Mouse (Mus musculus) midbrain, embryonic 10.5 days (tissue): ENCODE data around the gene Cspg5. TPM values are rescaled to one million over a fixed set of nuclear protein-coding genes. Genes with fewer than 3 reads are reported as not detected.
A peak's percentile ranks its signal among the peaks of the same experiment; 100 is the strongest.

ENCODE experiments used
- DNase-seq: peaks from one replicate; pipeline ENCODE4 v3.0.0-alpha.2; 2017; ENCODE audit warnings: low spot score
- H3K27ac ChIP-seq: fragments of 300-500 bp; sonication (generic); replicated peaks from 2 replicates; pipeline ENCODE4 v1.5.1; 2016; ENCODE audit warnings: mild to moderate bottlenecking
- H3K27me3 ChIP-seq: fragments of 300-500 bp; sonication (generic); 2 replicates; pipeline ENCODE4 v1.6.1; 2016; ENCODE audit warnings: low read depth, mild to moderate bottlenecking; ENCODE audit not compliant: poor library complexity, severe bottlenecking
- H3K36me3 ChIP-seq: fragments of 300-500 bp; sonication (generic); 2 replicates; pipeline ENCODE4 v1.6.1; 2016; ENCODE audit warnings: mild to moderate bottlenecking, moderate library complexity
- H3K4me1 ChIP-seq: fragments of 300-500 bp; sonication (generic); 2 replicates; pipeline ENCODE4 v1.6.1; 2016
- H3K4me3 ChIP-seq: fragments of 300-500 bp; sonication (generic); 2 replicates; pipeline ENCODE4 v1.5.1; 2016; ENCODE audit warnings: mild to moderate bottlenecking, moderate library complexity
- H3K9me3 ChIP-seq: fragments of 300-500 bp; sonication (generic); replicated peaks from 2 replicates; pipeline ENCODE4 v1.6.1; 2016; ENCODE audit warnings: mild to moderate bottlenecking
- WGBS: fragments of 180-500 bp; shearing (Covaris S2); methylation state at CpG from one replicate; pipeline ENCODE4 v1.1.7; 2016; 5-methylcytosine and 5-hydroxymethylcytosine counted together
- polyA plus RNA-seq: library from polyadenylated mRNA; unstranded; fragments of >200 nt; fragmentation: Nextera tagmentation; extraction: Ambion mirVana; gene quantifications from 2 replicates; pipeline ENCODE4 v1.2.1, GENCODE M21; 2016

Gene Cspg5
- polyA plus RNA-seq, 1 experiment from 2014 or later: 8.4 TPM

DNA sequence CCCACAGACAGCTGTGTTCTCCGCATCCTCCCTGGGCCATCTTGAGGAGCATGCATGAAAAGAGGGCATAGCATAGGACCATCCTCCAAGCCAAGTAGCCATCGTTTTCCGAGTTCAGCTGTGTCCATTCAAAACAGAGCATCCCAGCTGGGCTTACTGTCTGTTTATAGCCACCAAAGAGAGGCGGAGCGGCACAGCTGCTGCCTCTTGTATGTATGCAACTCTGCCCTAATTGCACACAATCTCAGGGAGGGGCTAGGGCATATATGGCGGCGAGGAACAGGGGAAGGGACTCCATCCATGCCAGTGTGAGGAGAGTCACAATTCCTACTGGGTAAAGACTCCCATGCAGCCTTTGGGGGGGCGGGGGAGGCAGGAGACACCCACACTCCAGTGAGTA lies 19.6 kb downstream of the Cspg5 start:
- H3K36me3 ChIP-seq: peaks cover 12% of the 10 kb centered on the region
- peaks cover 5% of the 10 kb centered on the region for H3K4me1 ChIP-seq
- H3K9me3 ChIP-seq: no peaks in the 10 kb centered on the region
- H3K27ac ChIP-seq: 0 out of 2 replicates have a peak overlapping the region, but pooled peaks have one; percentile 13
- 88% methylated on average over 8 of the region's 8 CpGs for WGBS
- no peaks in the 10 kb centered on the region for H3K27me3 ChIP-seq
- no peak for DNase-seq
- H3K4me3 ChIP-seq: no peak overlapping the region

GRCm38 (mm10) chr9:110264991-110265390 lies 21.4 kb downstream of the Cspg5 start:
- peaks cover 8% of the 10 kb centered on the region for H3K36me3 ChIP-seq
- no peak overlapping the region for H3K4me3 ChIP-seq
- no peak for DNase-seq
- no peaks in the 10 kb centered on the region for H3K9me3 ChIP-seq
- WGBS: 80% methylated on average over 9 of the region's 9 CpGs
- H3K27me3 ChIP-seq: no peaks in the 10 kb centered on the region
- H3K27ac ChIP-seq: 0 out of 2 replicates have a peak overlapping the region, but pooled peaks have one; percentile 14
- peaks cover 5% of the 10 kb centered on the region; the same call in 1 of the 2 replicates for H3K4me1 ChIP-seq

GRCm38 (mm10) chr9:110268416-110268815 lies 24.8 kb downstream of the Cspg5 start:
- H3K27ac ChIP-seq: no peak overlapping the region
- WGBS: 93% methylated on average over 10 of the region's 10 CpGs
- H3K4me1 ChIP-seq: peaks cover 5% of the 10 kb centered on the region; the same call in 1 of the 2 replicates

DNA sequence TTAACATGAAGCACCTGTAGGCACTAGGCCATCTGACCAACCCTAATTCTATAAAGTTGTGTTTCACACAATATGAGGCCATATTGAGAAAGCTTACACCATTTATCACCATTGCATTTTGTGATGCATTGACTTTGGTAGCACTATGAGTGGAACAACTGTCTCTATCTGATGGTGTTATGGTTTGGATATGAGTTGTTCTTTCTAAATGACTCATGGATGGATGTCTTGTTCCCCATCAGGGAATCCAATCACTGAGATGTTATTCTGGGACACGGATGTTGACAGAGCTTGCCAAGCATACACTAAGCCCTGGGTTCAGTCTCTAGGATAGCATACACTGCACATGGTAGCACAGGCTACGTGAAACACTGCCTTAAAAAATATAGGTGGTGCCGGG lies 28.7 kb downstream of the Cspg5 start:
- 93% methylated on average over 3 of the region's 3 CpGs for WGBS
- H3K9me3 ChIP-seq: no peaks in the 10 kb centered on the region
- H3K36me3 ChIP-seq: no peaks in the 10 kb centered on the region
- H3K27me3 ChIP-seq: no peaks in the 10 kb centered on the region
- H3K4me1 ChIP-seq: no peaks in the 10 kb centered on the region
- H3K4me3 ChIP-seq: no peak overlapping the region
- no peak for DNase-seq
- H3K27ac ChIP-seq: no peak overlapping the region

More at GRCm38 (mm10) chr9:110268416-110268815, 24.8 kb downstream of the Cspg5 start:
- Histone ChIP-seq H3K36me3 (no peaks in the 10 kb centered on the region), H3K27me3 (no peaks in the 10 kb centered on the region), H3K9me3 (no peaks in the 10 kb centered on the region), H3K4me3 (no peak overlapping the region)
- no peak for DNase-seq

DNA sequence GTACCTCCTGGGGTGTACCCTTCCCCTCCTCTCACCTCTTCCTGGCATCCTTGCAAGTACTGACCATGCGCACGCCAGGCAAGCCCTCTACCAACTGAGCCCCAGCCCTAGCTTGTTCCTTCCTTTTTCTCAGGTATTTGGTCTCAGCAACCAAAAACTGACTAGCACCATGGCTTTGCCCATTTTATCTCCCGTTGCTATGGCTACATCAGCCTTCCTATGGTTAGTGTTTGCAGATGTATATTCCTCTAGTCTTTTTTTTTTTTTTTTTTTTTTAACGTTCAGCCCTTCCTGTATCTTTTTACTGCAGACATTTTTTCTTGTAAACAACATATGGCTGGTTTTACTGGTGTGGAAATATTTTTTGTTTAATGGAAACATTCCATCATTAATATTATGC lies 29.9 kb downstream of the Cspg5 start:
- no peak for DNase-seq
- H3K4me3 ChIP-seq: no peak overlapping the region
- no peaks in the 10 kb centered on the region for H3K27me3 ChIP-seq
- H3K27ac ChIP-seq: no peak overlapping the region
- H3K36me3 ChIP-seq: no peaks in the 10 kb centered on the region
- H3K4me1 ChIP-seq: no peaks in the 10 kb centered on the region
- 83% methylated on average over 4 of the region's 4 CpGs for WGBS
- no peaks in the 10 kb centered on the region for H3K9me3 ChIP-seq

DNA sequence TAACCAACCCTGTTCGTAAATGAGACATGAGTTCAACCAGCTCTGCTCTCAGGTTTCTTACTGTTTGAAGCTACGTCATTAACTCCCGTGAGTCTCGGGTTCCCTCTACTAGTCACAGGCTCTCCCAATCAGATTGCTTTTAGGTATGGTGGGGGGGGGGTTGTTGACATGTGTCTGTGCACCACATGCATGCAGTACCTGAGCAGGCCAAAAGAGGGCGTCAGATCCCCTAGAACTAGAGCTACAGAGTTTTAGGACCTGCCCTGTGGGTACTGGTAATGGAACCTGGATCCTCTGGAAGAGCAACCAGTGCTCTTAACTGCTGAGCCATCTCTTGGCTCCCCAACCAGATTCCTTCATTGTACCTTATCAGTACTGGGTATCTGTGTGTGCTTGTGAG lies 32.3 kb downstream of the Cspg5 start:
- no peaks in the 10 kb centered on the region for H3K9me3 ChIP-seq
- H3K4me3 ChIP-seq: no peak overlapping the region
- no peaks in the 10 kb centered on the region for H3K27me3 ChIP-seq
- 72% methylated on average over 5 of the region's 5 CpGs for WGBS
- no peak overlapping the region for H3K27ac ChIP-seq
- H3K36me3 ChIP-seq: no peaks in the 10 kb centered on the region
- no peak for DNase-seq
- H3K4me1 ChIP-seq: no peaks in the 10 kb centered on the region; the same call in 1 of the 2 replicates

DNA sequence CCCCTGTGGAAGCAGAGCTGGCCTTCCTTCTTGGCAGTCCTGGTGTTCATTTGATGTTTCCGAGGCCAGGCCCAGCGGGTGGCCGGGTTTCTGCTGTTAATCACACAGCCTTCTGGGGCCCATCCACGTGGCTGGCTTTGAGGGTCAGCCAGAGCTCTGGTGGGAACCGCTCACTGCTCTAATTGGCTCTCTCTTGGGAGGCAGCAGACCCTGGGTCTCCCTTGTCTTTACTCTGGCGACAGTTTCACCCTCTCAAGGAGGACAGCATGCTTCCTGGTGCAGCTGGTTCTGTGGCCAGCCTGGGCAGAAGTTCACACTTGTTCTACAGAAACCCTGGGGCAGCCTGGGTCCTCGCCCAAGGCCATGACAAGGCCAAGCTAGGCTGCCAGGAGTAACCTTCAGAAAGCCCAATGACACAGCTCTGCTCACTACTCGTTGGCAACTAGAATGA lies 33.9 kb downstream of the Cspg5 start:
- H3K36me3 ChIP-seq: no peaks in the 10 kb centered on the region
- no peaks in the 10 kb centered on the region for H3K9me3 ChIP-seq
- no peaks in the 10 kb centered on the region for H3K27me3 ChIP-seq
- DNase-seq: no peak
- H3K4me3 ChIP-seq: no peak overlapping the region
- peak overlapping the region; percentile 14; the same call in 1 of the 2 replicates for H3K27ac ChIP-seq
- H3K4me1 ChIP-seq: no peaks in the 10 kb centered on the region; the same call in 1 of the 2 replicates
- WGBS: 58% methylated on average over 8 of the region's 8 CpGs

DNA sequence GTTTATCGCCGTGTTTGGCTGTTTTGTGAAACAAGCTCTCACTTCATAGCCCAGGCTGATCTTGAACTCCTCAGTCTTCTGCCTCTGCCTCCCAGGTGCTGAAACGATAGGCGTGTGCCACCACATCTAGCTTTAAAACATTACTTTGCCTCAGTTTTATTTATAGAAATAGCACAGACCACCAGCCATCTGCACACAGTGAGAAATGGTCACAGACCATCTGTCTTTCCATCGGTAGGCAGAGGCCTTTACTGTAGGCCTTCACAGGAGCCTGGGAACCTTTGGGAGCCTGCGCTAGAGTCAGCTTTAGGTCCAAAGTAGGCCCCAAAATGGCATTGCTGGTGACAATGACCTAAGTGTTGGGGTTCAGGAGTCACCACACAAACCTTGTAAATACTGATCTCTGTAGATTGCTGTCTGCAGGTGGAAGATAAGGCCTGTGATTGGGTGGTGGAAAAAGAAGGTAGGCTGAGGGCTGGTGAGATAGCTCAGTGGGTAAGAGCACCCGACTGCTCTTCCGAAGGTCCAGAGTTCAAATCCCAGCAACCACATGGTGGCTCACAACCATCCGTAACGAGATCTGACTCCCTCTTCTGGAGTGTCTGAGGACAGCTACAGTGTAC lies 40.6 kb downstream of the Cspg5 start:
- no peak for DNase-seq
- H3K4me3 ChIP-seq: no peak overlapping the region
- H3K27ac ChIP-seq: no peak overlapping the region
- WGBS: 96% methylated on average over 10 of the region's 10 CpGs
- H3K36me3 ChIP-seq: no peaks in the 10 kb centered on the region
- H3K27me3 ChIP-seq: no peaks in the 10 kb centered on the region
- peaks cover 15% of the 10 kb centered on the region for H3K4me1 ChIP-seq
- H3K9me3 ChIP-seq: no peaks in the 10 kb centered on the region

DNA sequence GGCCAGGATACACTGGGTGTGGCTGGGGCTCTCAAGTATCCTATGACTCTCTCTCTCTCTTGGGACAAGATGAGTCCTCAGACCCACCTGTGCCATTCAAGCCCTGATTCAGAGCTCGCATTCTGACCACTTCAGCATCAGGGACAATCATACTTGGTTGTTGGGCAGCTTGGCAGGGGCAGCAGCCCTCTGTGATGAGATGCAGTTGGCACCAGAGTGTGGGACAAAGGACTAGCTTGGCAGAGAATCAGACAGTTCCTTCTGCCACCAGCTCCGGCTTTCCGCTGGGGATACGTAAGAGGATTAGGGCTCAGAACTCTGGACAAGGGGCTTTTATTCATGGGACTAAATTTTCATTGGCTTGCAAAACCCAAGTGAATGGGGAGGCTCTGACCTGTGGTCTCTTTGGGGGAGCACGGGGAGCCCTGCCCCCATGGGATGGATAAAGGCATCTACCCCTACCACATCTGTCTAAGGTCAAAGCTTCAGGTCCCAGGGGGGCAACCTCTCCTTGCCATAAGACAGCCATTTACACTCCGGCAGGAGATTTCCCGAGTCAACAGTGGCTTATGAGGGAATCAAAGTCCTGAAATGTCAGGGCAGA lies 43.8 kb downstream of the Cspg5 start:
- peak overlapping the region; percentile 83 for H3K27ac ChIP-seq

DNA sequence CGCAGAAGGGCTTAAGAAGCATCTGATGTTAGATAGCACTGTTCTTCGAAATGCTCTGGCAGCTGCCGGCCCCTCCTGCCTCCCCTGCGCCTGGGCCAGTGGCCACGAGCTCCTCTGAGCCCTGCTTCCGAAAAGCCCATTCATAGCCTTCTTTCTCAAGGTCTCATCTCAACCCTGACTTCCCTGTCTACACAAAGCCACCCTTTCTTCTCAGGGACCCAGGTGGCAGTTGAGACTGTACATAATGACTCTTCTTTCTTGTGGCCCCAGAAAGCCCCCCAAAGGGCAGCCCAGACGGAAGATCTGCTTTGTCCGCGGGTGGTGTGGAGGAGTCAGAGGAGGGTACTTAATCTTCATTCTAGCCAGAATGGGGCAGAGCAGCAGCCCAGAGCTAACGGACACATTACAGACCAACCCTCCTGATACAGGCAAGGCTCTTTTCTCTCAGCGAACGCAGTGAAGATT lies 49.7 kb downstream of the Cspg5 start:
- DNase-seq: no peak
- H3K27ac ChIP-seq: peak overlapping the region; percentile 69
- no peak overlapping the region for H3K4me3 ChIP-seq
- WGBS: 68% methylated on average over 12 of the region's 12 CpGs
- H3K36me3 ChIP-seq: no peaks in the 10 kb centered on the region
- peaks cover 18% of the 10 kb centered on the region for H3K4me1 ChIP-seq
- H3K9me3 ChIP-seq: 0 out of 2 replicates have a peak, but pooled peaks cover 4% of the 10 kb centered on the region
- no peaks in the 10 kb centered on the region for H3K27me3 ChIP-seq

More for the DNA sequence above, 43.8 kb downstream of the Cspg5 start:
- peak; percentile 41 for DNase-seq
- Histone ChIP-seq H3K4me1 (peaks cover 15% of the 10 kb centered on the region), H3K27me3 (no peaks in the 10 kb centered on the region), H3K4me3 (no peak overlapping the region; the same call in 1 of the 2 replicates), H3K9me3 (0 out of 2 replicates have a peak, but pooled peaks cover 2% of the 10 kb centered on the region), H3K36me3 (no peaks in the 10 kb centered on the region)
- WGBS: 29% methylated on average over 7 of the region's 7 CpGs

DNA sequence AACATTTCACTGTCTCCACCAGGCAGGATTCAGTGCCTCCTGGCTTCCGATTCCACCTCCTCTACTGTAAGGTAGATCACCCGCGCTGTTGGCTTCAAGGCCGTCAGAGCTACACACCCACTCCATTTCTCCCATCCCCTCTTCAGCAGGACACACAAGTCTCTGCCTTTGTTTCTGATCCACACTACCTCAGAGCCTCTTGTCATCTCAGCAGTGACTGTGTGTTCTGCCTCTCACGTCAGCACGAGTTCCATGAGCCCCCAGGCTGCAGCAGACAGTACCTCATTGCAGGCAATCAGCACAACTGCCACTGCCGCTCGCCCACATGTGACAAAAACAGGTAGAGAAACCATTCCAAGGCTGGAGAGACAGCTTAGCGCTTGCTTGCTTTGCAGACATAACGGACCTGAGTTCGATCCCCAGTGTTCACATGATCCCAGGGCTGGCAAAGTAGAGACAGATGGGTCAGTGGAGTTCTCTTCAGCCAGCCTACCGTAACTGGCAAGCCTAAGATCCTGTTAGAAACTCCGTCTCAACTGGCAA lies 50.4 kb downstream of the Cspg5 start:
- Histone ChIP-seq H3K9me3 (0 out of 2 replicates have a peak, but pooled peaks cover 4% of the 10 kb centered on the region), H3K4me3 (no peak overlapping the region), H3K36me3 (no peaks in the 10 kb centered on the region), H3K27me3 (no peaks in the 10 kb centered on the region), H3K4me1 (peaks cover 18% of the 10 kb centered on the region), H3K27ac (peak overlapping the region; percentile 69; the same call in 1 of the 2 replicates)
- no peak for DNase-seq
- WGBS: 91% methylated on average over 13 of the region's 13 CpGs

DNA sequence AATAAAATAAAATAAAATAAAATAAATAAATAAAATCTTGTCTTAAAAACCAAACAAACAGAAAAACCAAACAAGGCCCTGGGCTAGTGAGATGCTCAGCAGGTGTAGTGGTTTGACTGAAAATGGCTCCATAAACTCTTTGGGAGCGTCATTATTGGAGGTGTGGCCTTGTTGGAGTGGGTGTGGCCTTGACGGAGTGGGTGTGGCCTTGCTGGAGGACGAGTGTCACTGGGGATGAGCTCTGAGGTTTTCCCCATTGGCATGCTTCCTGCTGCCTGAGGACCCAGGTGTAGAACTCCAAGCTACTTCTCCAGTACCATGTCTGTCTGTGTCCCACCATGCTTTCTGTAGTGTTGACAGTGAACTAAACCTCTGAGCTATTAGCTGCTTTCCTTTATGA lies 51.2 kb downstream of the Cspg5 start:
- H3K36me3 ChIP-seq: no peaks in the 10 kb centered on the region
- H3K27ac ChIP-seq: no peak overlapping the region
- H3K4me1 ChIP-seq: peaks cover 18% of the 10 kb centered on the region
- H3K4me3 ChIP-seq: no peak overlapping the region
- no peak for DNase-seq
- 0 out of 2 replicates have a peak, but pooled peaks cover 4% of the 10 kb centered on the region for H3K9me3 ChIP-seq
- no peaks in the 10 kb centered on the region for H3K27me3 ChIP-seq
- WGBS: 48% methylated on average over 3 of the region's 3 CpGs
